Mouse (Mus musculus): Measurements from ENCODE around the gene Zfhx3.
A peak's percentile ranks its signal among the peaks of the same experiment; 100 is the strongest.

DNA sequence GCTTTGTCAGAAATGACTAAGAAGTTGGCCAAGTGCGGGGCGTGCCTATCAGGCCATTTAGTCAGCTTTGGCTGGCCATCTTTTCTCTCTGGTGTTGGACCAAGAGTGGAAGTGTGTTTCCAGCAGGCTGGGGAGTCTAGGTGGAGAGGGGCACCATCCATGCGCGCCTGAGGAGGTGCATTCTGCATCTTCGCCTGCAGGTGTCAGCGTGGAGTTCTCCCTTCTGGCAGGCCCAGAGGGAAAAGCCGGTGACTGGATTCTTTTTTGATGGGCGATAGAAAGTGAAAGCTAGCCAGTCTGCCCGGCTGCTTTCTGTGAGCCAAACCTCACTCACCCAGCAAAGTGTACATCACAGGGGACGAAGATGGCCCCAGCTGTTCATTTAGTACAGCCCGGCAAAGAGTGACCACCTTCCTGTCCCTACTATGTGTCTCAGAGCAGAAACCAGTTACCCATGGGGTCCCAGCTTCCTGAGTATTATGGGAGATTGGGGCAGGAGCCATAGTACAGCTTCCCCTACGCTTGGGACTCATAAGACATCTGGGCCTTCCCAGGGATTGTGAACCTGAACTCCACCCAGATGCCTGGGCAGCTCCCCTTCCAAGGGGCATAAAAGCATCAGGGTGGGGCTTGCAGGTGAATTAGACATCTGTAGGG lies 944.3 kb downstream of the Zfhx3 start:
- TF ChIP-seq EP300 (IDR thresholded peaks at IDR 0.05; ENCODE audit: low read depth) (no peak), CTCF (IDR thresholded peaks at IDR 0.05; ENCODE audit: low read depth) (peak; percentile 86)

Measured in liver, embryonic 14.5 days (tissue).